Mouse (Mus musculus): ENCODE measurements around the gene Bdkrb1.

Gene Bdkrb1

GRCm38 (mm10) chr12:105602581-105603210 lies at the start of gene Bdkrb1:
TSS of gene Bdkrb1 (plus strand) at chr12:105603085.
- in situ Hi-C loops (cut with MboI, MseI), result loop anchor here (25.0 kb wide), 1 partner anchor 665 kb away; no protein-coding TSS in a partner anchor

- in situ Hi-C loops (cut with MboI, MseI), result no loop called here
Observed at GRCm38 (mm10) chr12:105554151-105554772, 48.6 kb upstream of the Bdkrb1 start.

- in situ Hi-C loops (cut with MboI, MseI), result no loop called here
Observed at GRCm38 (mm10) chr12:105555172-105555571, 47.7 kb upstream of the Bdkrb1 start.

- in situ Hi-C loops (cut with MboI, MseI), result no loop called here
Observed at GRCm38 (mm10) chr12:105557250-105557925, 45.5 kb upstream of the Bdkrb1 start.

DNA sequence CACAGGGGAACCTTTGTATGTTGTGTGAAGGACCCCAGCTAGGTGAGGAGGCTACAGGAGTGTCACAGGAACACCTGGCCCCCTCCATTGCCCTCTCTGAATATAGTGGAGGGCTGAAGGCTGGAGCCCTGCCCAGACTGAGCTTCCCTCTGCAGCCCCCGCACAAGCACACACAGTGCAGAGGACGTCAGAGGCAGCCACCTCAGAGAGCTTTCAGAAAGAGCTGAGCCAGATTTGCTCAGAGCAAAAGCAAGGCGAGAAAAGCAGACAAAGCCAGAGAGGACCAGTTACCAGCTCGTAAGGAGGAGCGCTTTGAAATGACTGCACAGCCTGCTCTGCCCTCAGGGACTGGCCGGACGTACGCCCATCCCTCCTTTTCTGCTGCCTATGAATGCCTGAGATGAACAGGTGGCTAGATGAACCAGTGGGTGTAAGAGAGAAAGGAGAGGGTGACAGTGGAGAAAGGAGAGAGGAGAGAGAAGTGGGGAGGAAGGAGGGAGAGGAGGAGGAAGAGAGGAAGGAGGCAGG lies 41.8 kb upstream of the Bdkrb1 start:
- in situ Hi-C loops (cut with MboI, MseI), result no loop called here

GRCm38 (mm10) chr12:105562056-105562820 lies 40.6 kb upstream of the Bdkrb1 start:
- in situ Hi-C loops (cut with MboI, MseI), result no loop called here

GRCm38 (mm10) chr12:105562936-105563680 lies 39.8 kb upstream of the Bdkrb1 start, which contains the start of gene Bdkrb2:
TSS of gene Bdkrb2 (plus strand) at chr12:105563226.
- in situ Hi-C loops (cut with MboI, MseI), result no loop called here

- in situ Hi-C loops (cut with MboI, MseI), result no loop called here
Observed at GRCm38 (mm10) chr12:105563726-105564275, 39.1 kb upstream of the Bdkrb1 start.

DNA sequence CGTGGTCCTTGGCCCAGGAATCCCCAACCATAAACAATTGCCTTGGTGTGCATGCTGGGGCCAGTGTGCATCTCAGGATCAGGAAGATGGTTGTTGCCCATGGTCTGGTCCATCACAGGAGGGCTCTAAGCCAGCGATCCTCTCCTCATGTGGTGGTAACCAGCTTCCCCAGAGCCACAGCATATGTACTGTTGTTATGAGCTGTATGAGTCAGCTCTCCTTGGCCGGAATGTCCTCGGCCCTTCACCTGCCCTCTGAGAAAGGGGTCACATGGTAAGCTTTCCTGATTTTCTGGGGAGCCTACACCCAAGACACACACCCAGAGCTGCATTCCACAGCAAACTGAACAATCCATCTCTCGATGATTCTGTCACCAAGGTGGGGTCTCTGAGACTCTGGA lies 37.7 kb upstream of the Bdkrb1 start:
- in situ Hi-C loops (cut with MboI, MseI), result no loop called here

DNA sequence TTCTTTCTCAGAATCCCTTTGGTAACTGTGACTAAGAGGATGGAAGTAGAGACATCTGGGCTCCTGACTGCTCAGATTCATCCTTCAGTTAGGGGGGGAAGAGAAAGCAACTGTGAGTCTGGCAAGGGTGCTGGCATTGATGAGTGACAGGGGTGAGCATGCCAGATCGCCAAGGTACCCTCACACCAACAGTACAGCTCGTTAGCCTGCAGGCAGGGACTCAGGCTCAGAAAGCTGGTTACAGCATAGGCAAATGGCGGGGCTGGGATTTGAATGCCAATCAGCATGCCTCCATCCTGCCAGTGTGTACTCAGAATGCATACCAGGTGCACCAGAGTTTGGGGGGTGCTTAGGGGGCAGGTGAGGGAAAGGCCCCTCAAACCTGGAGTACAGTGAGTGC lies 31.0 kb upstream of the Bdkrb1 start:
- in situ Hi-C loops (cut with MboI, MseI), result no loop called here

DNA sequence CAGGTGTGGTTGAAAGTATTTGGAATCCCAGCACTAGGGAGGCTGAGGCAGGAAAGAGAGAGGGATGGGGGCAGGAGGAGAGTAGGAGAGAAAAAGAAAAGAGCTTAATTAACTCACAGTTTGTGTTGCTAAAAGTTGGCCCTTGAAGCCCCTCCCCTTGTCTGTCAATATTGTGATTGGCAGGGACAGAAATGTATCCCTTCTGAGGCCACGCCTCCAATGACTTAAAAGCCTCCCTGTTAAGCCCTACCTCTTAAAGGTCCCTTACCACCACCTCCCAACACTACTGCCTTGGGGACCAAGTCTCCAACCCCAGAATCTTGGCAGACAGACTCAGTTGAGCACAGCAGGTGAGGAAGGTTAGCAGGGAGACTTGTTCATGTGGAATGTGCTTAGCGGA lies 30.3 kb upstream of the Bdkrb1 start:
- in situ Hi-C loops (cut with MboI, MseI), result no loop called here

- in situ Hi-C loops (cut with MboI, MseI), result no loop called here
Observed at GRCm38 (mm10) chr12:105574356-105574755, 28.5 kb upstream of the Bdkrb1 start.

GRCm38 (mm10) chr12:105580490-105580889 lies 22.4 kb upstream of the Bdkrb1 start:
- in situ Hi-C loops (cut with MboI, MseI), result no loop called here

DNA sequence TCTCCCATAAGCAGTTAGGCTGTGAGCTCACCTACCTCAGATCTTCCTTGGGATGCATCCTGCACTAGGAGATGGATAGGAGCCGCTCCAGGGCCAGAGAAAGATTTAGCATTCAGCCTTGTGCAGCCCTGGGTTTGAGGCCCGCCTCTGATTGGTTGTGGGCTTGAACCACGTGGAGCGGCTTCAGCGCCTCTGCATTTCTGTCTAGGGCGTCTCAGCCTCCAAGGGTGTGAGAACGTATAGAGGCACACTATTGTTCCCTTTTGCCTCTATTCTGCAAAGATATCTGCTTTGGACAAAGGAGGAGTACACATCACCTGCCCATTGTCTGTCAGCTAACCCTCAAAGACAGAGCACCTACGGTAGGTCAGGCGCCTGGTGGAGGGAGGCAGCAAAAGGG lies 20.4 kb upstream of the Bdkrb1 start:
- in situ Hi-C loops (cut with MboI, MseI), result no loop called here

GRCm38 (mm10) chr12:105583484-105583883 lies 19.4 kb upstream of the Bdkrb1 start:
- in situ Hi-C loops (cut with MboI, MseI), result no loop called here

DNA sequence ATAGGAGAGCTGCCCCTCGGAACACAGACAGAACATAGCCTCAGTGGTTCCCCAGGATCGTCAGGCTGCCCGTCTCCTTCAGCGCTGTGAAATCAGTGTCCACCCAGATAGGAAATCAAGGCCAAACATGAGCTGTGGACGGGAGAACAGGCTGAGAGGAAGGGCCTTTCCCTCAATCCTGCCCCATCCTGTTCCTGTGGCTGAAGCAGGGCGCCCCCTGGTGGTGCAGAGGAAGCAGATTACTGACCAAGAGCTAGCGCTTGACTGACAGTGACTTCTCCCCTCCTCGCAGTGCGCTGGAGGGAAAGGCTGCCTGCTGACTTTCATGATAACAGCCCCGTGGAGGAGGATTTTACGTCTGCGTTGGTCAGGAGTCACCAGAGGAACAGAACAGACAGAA lies 18.0 kb upstream of the Bdkrb1 start:
- in situ Hi-C loops (cut with MboI, MseI), result loop anchor here (5.0 kb wide), 1 partner anchor 88 kb away; no protein-coding TSS in a partner anchor

DNA sequence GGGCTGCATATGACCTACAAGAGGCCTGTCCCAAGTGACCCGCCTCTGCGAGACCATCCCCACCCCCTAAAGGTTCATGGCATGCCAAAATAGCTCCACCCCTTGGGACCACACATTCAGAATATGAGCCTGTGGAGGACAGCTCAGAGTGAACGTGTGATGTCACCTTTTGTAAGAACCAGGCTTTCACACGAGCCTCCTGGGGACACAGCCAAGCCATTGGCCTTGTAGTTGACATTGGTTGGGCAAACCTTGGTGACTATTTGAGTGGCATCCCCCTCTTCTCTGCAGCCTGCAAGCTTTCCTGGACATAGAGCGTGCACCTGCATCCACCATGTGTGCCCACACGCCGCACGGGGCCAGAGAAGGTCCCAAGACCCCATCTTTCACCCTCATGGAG lies 15.4 kb upstream of the Bdkrb1 start:
- in situ Hi-C loops (cut with MboI, MseI), result loop anchor here (5.0 kb wide), 1 partner anchor 90 kb away; no protein-coding TSS in a partner anchor

GRCm38 (mm10) chr12:105590786-105591185 lies 12.1 kb upstream of the Bdkrb1 start:
- in situ Hi-C loops (cut with MboI, MseI), result no loop called here

GRCm38 (mm10) chr12:105592361-105592761 lies 10.5 kb upstream of the Bdkrb1 start:
- in situ Hi-C loops (cut with MboI, MseI), result no loop called here

DNA sequence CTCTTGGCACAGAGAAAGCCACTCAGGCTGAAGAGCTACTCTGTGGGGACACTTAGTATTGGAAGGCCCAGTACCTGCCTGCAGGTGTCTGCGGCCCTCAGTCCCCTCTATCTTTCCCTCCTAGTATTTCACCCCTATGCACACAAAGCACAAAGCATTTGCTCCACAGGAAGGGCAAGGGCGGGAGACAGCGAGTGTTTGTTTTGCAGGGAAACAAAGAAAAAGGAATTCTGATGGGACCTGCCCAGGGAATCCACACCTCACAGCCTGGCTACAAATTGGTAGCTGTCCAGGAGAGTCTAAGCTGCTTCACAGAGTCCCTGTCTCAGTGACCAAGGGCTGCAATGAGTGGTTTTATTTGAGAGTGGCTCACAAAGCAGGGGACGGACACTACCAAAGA lies 9.4 kb upstream of the Bdkrb1 start:
- in situ Hi-C loops (cut with MboI, MseI), result no loop called here

- in situ Hi-C loops (cut with MboI, MseI), result no loop called here
Observed at GRCm38 (mm10) chr12:105597135-105597534, 5.8 kb upstream of the Bdkrb1 start.

All from T-helper 2 cell (primary cell).